In the genomic region with DNA sequence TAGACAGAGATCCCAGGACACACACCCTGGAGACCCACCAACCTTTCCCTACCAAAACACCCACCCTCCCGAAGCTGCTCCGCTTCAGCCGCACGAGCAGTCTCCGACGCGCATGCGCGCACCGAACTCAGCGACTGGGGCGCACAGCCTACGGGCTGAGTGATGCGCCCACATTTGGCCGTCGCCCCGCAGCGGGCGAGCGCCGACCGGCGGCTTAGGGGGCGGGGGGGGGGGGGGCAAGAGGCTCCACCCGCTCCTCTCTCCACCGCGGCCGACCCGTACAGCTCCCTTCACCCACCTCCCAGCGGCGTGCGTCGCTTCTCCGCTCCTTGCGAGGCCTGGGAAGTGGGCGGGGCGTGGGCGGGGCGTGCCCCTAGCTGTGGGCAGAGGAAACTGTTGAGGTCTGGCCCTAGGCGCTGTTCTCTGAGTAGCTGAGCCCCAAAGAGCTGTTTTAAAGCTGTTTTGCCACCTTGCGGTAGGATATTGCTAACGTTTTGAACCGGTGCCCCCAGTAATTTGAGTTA, we compare ENCODE assay signal across 8 mouse cellular contexts. TPM values are rescaled to one million over a fixed set of nuclear protein-coding genes. Genes with fewer than 3 reads are reported as not detected.
A peak's percentile ranks its signal among the peaks of the same experiment; 100 is the strongest.
DNase-seq lines count a peak whose midpoint lies in the region; ATAC-seq lines count a peak whose summit lies in the region.

Gene Nek3, minus strand, starts transcription at position 356 of the 524 bp plus-strand sequence.

- H3K27ac ChIP-seq in hindbrain, embryonic 12.5 days = peak within 1 kb of the TSS; percentile 84

- H3K4me3 ChIP-seq in hindbrain, embryonic 12.5 days = peak within 1 kb of the TSS; percentile 59

- H3K27me3 ChIP-seq in hindbrain, embryonic 12.5 days = no peaks in the 10 kb centered on the region

- peaks cover 18% of the 10 kb centered on the region for H3K36me3 ChIP-seq in hindbrain, embryonic 12.5 days

- 0 out of 2 replicates have a peak, but pooled peaks cover 5% of the 10 kb centered on the region for H3K4me1 ChIP-seq in hindbrain, embryonic 12.5 days

- peak within 1 kb of the TSS; percentile 36 for H3K9ac ChIP-seq in hindbrain, embryonic 12.5 days

- WGBS in hindbrain, embryonic 12.5 days = under 1% methylated on average over 41 of the region's 43 CpGs

- peak; percentile 98 for ATAC-seq in hindbrain, embryonic 12.5 days (ENCODE audit: low FRiP score)

- peak within 1 kb of the TSS; percentile 48 for H3K4me2 ChIP-seq in hindbrain, embryonic 12.5 days (replicated peaks)

- H3K9me3 ChIP-seq in hindbrain, embryonic 12.5 days (replicated peaks) = no peaks in the 10 kb centered on the region

- peak; percentile 94 for DNase-seq in MN1 (ENCODE audit: low spot score)
- peak; percentile 89 for DNase-seq in cerebellum, adult 9-10 months
- DNase-seq in frontal cortex, adult 2 months (ENCODE audit: extremely low spot score in 1 of 2, low spot score in 1 of 2) = peak; percentile 51 to 81
- DNase-seq in layer of hippocampus, postnatal 14 days (ENCODE audit: low spot score in 2 of 2) = peak; percentile 77 to 87
- peak; percentile 85 for DNase-seq in lung, postnatal 14 days
- DNase-seq in retina, adult 2 months (ENCODE audit: low read depth, low spot score) = peak; percentile 70
- DNase-seq in thymus, postnatal 36 days = peak; percentile 82 to 88

RNA-seq across cellular contexts. Expression of gene Nek3, which starts in this region (rescaled TPM):
- polyA plus RNA-seq in frontal cortex, adult 2 months (2012; rRNA removed) = 3.8 and 4.4 TPM in 2 replicates
- polyA plus RNA-seq in hindbrain, embryonic 12.5 days (2016; fragmentation: Nextera tagmentation; extraction: Ambion mirVana) = 9.8 and 10.0 TPM in 2 replicates
- total RNA-seq in layer of hippocampus, postnatal 14 days (2021) = 1 to 10 TPM; 2.5 to 4.0 TPM

Comparison
In these comparisons a context has a peak if more than half of its experiments do, and no peak if none do; other contexts are left out.
1. Peak in every context shown above with its lines: DNase-seq, ATAC-seq, H3K4me3 ChIP-seq and H3K27ac ChIP-seq.